Mouse (Mus musculus): Measurements from ENCODE around the gene Bcl2. TPM values are rescaled to one million over a fixed set of nuclear protein-coding genes. Genes with fewer than 3 reads are reported as not detected.
A peak's percentile ranks its signal among the peaks of the same experiment; 100 is the strongest.

Bcl2 gene
- total and polyA plus RNA-seq, 3 experiments, result 4.5 to 13.6 (median 8.7) TPM

DNA sequence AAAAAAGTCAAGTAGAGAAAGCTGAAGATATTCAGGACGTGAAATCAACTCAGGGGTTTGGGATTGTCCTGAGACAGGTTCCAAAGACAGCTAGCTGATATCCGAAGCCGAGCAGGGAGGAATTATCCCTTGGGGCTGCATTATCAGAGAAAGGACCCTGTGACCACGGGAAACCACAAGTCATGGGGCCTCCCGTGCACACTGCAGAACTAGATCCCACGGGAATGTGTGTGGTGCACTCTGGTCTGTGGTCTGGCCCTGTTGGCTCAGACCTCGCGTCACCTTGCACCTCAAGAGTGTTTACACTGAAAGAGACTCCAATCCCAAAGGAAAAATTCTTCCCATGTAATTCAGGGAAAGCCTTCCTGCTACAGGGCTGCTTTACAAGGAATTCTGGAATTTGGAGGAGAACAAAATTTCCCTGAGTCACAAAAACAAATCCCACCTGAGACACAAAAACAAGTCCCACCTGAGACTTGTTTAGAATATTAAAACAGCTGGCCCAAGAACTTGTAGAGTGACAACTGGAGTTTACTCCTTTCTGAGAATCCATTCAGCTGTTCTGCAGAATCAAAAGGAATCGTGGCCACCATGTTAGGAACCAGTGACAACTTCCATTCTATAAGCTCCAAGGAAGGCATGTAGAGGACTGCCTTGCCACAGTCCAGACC, 158.4 kb downstream of the Bcl2 start (continued):
- TF ChIP-seq GABPA (IDR thresholded peaks at IDR 0.05; ENCODE audit: insufficient replicate concordance, low read depth, low read length) (no peak), NELFE (IDR thresholded peaks at IDR 0.05; ENCODE audit: low read depth, low read length) (no peak), RCOR1 (conservative IDR thresholded peaks at IDR 0.05; ENCODE audit: low read depth, low read length) (0 out of 2 replicates have a peak, but pooled peaks have one; percentile 61)

DNA sequence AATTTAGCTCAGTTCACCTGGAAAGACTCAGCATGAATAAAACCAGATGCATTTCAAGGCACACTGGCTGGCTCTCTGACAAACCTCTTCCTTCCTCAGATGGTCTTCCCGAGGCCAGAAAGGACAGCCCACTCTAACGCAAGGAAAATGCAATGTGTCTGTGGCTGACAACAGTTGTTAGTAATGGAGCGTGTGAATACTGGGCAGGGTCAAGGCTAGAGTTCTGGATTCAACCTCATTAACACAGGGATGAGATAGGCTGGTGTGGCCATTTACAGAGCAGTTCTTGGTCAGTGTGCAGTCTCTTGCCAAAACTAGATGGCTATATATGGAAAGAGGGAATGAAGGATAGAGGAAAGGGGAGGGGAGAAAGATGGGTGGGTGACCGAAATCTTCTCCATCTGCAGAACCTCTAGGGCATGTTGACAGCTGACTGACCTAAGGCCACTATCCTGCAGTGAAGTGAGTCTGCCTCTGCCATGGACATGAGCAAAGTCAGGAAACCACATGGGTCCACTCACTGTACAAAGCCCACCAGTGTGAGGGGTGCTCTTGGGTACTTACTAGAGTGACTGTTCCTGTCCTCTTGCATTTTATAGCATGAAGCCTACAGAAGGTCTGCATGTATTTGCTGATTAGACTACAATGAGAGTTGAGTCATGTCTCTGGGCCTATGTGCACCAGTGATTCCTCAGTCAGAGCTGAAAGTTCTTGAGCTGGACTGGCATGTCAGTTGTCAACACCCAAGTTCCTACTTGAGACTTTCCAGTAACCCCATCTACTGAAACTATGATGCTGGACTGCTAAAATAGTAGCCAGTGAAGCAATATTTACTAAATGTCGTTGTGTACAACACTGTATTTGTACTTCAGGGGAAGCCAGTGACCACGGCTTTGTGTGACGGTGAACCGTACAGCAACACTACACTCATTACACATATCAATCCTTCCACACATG, 159.9 kb downstream of the Bcl2 start:
- dilution Hi-C loops (cut with MboI; ENCODE audit: extremely low pct_ligation_motif_present, extremely low pct_unique_long_range_greater_than_20kb, low sequenced_read_pairs) (no loop called here), in situ Hi-C loops (cut with MboI; ENCODE audit: low pct_ligation_motif_present, low pct_unique_long_range_greater_than_20kb, low sequenced_read_pairs) (no loop called here)
- no peaks in the 10 kb centered on the region for H3K79me2 ChIP-seq (replicated peaks; ENCODE audit: control insufficient read depth, extremely low read depth, insufficient read depth, poor library complexity, severe bottlenecking)
- no peak overlapping the region for H3K9ac ChIP-seq (ENCODE audit: insufficient read depth, low read depth)
- peaks cover 3% of the 10 kb centered on the region in 2 experiments for H3K36me3 ChIP-seq (replicated peaks in 1 of 2; ENCODE audit: control insufficient read depth in 1 of 2, insufficient read depth in 1 of 2, low read length in 1 of 2)
- DNase-seq (ENCODE audit: extremely low read depth), result no peak
- no peak for TF ChIP-seq JUND (conservative IDR thresholded peaks at IDR 0.05; ENCODE audit: low read depth, low read length)
- TF ChIP-seq RAD21 (IDR thresholded peaks at IDR 0.05; ENCODE audit: low read depth, low read length), result no peak
- 0 out of 2 replicates have a peak, but pooled peaks have one; percentile 11 for TF ChIP-seq MAFK (IDR thresholded peaks at IDR 0.05; ENCODE audit: insufficient replicate concordance, low read length)
- H3K4me2 ChIP-seq (ENCODE audit: insufficient read depth, low read depth, poor library complexity, severe bottlenecking), result no peak overlapping the region
- no peaks in the 10 kb centered on the region for H3K9me3 ChIP-seq (replicated peaks; ENCODE audit: low read length)
- peaks cover 57 to 97% of the 10 kb centered on the region in 2 experiments for H3K4me1 ChIP-seq (ENCODE audit: control insufficient read depth in 1 of 2, insufficient read depth in 2 of 2)
- no peaks in the 10 kb centered on the region for H3K27me3 ChIP-seq (replicated peaks)
- H3K4me3 ChIP-seq (replicated peaks in 1 of 3; ENCODE audit: low read depth in 2 of 3, low read length in 2 of 3, poor library complexity in 1 of 3), result no peak overlapping the region
- peak overlapping the region; percentile 44 for H3K27ac ChIP-seq (ENCODE audit: insufficient read depth, low read depth)

DNA sequence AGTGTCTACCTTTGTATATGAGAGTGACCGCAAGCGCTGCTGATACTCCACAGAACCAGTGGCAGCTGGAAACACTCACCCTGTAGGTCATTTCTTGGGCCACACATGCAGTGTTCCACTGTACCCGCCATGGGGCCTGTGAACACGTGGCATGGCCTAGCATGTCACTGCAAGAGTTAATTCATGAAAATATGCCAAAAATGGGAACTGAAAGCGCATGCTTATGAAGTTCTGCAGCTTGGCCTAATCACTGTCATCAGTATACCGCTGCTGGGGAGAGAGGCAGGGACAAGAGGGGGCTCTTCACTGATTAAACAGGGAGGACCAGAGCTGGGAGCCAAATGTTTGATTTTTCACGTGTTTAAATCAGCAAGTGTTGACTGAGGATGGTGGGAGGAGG, 161.2 kb downstream of the Bcl2 start:
- Histone ChIP-seq H3K9me3 (replicated peaks; ENCODE audit: low read length) (no peaks in the 10 kb centered on the region), H3K27me3 (replicated peaks) (no peaks in the 10 kb centered on the region), H3K4me3 (replicated peaks in 1 of 3; ENCODE audit: low read depth in 2 of 3, low read length in 2 of 3, poor library complexity in 1 of 3) (no peak overlapping the region), H3K9ac (ENCODE audit: insufficient read depth, low read depth) (no peak overlapping the region), H3K79me2 (replicated peaks; ENCODE audit: control insufficient read depth, extremely low read depth, insufficient read depth, poor library complexity, severe bottlenecking) (no peaks in the 10 kb centered on the region), H3K4me1 (ENCODE audit: control insufficient read depth in 1 of 2, insufficient read depth in 2 of 2) (peaks cover 63 to 97% of the 10 kb centered on the region in 2 experiments), H3K36me3 (replicated peaks in 1 of 2; ENCODE audit: control insufficient read depth in 1 of 2, insufficient read depth in 1 of 2, low read length in 1 of 2) (peaks cover 3 to 4% of the 10 kb centered on the region in 2 experiments), H3K27ac (ENCODE audit: insufficient read depth, low read depth) (peak overlapping the region; percentile 47; the same call in 1 of the 2 replicates), H3K4me2 (ENCODE audit: insufficient read depth, low read depth, poor library complexity, severe bottlenecking) (no peak overlapping the region)
- dilution Hi-C loops (cut with MboI; ENCODE audit: extremely low pct_ligation_motif_present, extremely low pct_unique_long_range_greater_than_20kb, low sequenced_read_pairs), result no loop called here
- DNase-seq (ENCODE audit: extremely low read depth), result peak; percentile 84
- in situ Hi-C loops (cut with MboI; ENCODE audit: low pct_ligation_motif_present, low pct_unique_long_range_greater_than_20kb, low sequenced_read_pairs), result no loop called here
- TF ChIP-seq NELFE (IDR thresholded peaks at IDR 0.05; ENCODE audit: low read depth, low read length) (no peak), TCF12 (IDR thresholded peaks at IDR 0.05; ENCODE audit: low read depth, low read length) (peak; percentile 69; the same call in 1 of the 2 replicates), RAD21 (IDR thresholded peaks at IDR 0.05; ENCODE audit: low read depth, low read length) (no peak; the same call in 1 of the 2 replicates), ZMIZ1 (IDR thresholded peaks at IDR 0.05; ENCODE audit: low read depth, low read length) (no peak), MAFK (IDR thresholded peaks at IDR 0.05; ENCODE audit: insufficient replicate concordance, low read length) (no peak), ZKSCAN1 (IDR thresholded peaks at IDR 0.05; ENCODE audit: borderline replicate concordance, low read depth, low read length) (no peak), CHD1 (IDR thresholded peaks at IDR 0.05; ENCODE audit: low read depth, low read length) (peak; percentile 74), BHLHE40 (IDR thresholded peaks at IDR 0.05; ENCODE audit: low read depth, low read length) (peak; percentile 93), MAZ (IDR thresholded peaks at IDR 0.05; ENCODE audit: low read depth, low read length) (no peak; the same call in 1 of the 2 replicates), MXI1 (IDR thresholded peaks at IDR 0.05; ENCODE audit: low read depth, low read length) (peak; percentile 96), E2F4 (IDR thresholded peaks at IDR 0.05; ENCODE audit: insufficient replicate concordance, low read depth, low read length) (no peak), EP300 (IDR thresholded peaks at IDR 0.05; ENCODE audit: low read length) (peak; percentile 84), USF2 (conservative IDR thresholded peaks at IDR 0.05; ENCODE audit: low read depth, low read length) (peak; percentile 49; the same call in 1 of the 2 replicates), SMC3 (IDR thresholded peaks at IDR 0.05; ENCODE audit: low read depth, low read length) (no peak; the same call in 1 of the 2 replicates), MYC (IDR thresholded peaks at IDR 0.05; ENCODE audit: low read depth, low read length) (peak; percentile 100), POLR2AphosphoS2 (IDR thresholded peaks at IDR 0.05; ENCODE audit: low read depth, low read length) (no peak), MEF2A (IDR thresholded peaks at IDR 0.05; ENCODE audit: borderline replicate concordance, low read depth, low read length) (peak; percentile 81), KAT2A (IDR thresholded peaks at IDR 0.05; ENCODE audit: insufficient replicate concordance, low read length) (no peak), UBTF (IDR thresholded peaks at IDR 0.05; ENCODE audit: low read depth, low read length) (no peak), RCOR1 (conservative IDR thresholded peaks at IDR 0.05; ENCODE audit: low read depth, low read length) (no peak), ETS1 (conservative IDR thresholded peaks at IDR 0.05; ENCODE audit: low read depth, low read length) (peak; percentile 79), ELF1 (IDR thresholded peaks at IDR 0.05; ENCODE audit: low read depth, low read length) (no peak), JUND (conservative IDR thresholded peaks at IDR 0.05; ENCODE audit: low read depth, low read length) (no peak)
